Mouse (Mus musculus) neural tube, embryonic 10.5 days (tissue): Measurements from ENCODE around the gene Olfr1157.

ENCODE experiments used
- DNase-seq: peaks from one replicate; pipeline ENCODE4 v3.0.0-alpha.2; 2017; ENCODE audit warnings: low spot score; ENCODE audit errors: extremely low spot score

Gene Olfr1157

GRCm38 (mm10) chr2:87968199-87968598 is at the start of gene Olfr1157:
Olfr1157 (minus strand) TSS chr2:87968299.
- DNase-seq = no peak

DNA sequence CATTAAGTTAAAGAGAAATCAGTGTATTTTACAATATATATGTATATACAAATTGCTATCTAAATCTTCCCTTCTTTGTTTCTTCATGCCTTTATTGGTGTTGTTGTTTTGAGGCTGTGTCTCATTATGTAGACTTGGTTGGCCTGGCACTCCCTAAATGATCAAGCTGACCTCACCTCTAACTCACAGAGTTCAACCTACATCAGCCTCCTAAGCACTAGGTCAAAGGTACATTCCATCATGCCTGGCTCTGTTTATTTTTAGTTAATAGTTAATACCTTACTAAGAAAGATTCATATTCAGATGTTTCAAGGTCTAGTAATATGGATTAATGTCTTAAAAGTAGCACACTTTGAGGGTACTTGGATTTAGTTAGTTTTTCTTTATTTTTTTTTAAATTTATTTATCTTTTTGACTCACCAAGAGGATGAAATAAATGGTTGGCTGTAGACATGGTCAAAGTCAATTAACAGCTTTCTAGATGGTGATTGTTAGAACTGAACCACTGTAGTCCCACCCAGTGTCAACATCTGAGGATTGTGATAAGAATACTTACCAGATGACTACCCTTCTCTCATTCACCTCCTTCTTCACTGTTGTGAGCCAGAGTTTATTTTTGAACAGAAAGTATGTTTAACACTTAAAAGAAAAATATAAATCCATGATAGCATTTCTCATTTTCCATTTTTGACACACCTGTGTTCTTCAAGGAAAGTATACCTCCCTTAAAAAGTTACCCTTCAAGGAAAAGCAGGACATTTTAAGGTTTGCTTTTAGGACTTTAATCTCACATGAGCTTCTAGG is 39.6 kb upstream of the Olfr1157 start, which contains the start of gene Olfr1160:
Gene Olfr1160, minus strand, starts transcription at position 754 of the 804 bp plus-strand sequence.
- no peak for DNase-seq

- no peak for DNase-seq
These were observed 21.7 kb upstream of the Olfr1157 start, which contains the start of gene Olfr1158 for GRCm38 (mm10) chr2:87989813-87990212. Olfr1158 (plus strand) TSS chr2:87990113.

DNA sequence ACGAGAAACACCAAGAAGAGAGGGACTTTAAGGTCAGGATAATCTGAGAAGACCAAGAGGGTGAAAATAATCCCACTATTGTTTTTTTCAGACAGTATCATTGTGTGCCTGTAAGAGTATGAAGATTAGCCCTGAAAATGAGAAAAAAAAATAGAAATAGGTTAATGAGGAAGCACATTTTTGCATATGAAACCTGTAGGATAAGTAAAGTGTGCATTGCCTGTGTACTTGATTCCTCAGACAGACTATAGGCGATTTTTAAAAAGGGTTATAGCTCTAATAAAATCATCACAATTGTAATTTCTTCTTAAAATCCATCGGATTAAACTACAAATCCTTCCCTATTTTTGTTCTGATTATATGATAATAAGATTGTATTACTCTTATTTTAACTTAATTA is 6.5 kb upstream of the Olfr1157 start, which contains the start of gene Olfr74:
Gene Olfr74, minus strand, starts transcription at position 101 of the 400 bp plus-strand sequence.
- no peak for DNase-seq

- DNase-seq = no peak
These were observed 15.1 kb downstream of the Olfr1157 start, which contains the start of gene Olfr1156 for GRCm38 (mm10) chr2:87953000-87953399. Olfr1156 (minus strand) TSS chr2:87953100.

DNA sequence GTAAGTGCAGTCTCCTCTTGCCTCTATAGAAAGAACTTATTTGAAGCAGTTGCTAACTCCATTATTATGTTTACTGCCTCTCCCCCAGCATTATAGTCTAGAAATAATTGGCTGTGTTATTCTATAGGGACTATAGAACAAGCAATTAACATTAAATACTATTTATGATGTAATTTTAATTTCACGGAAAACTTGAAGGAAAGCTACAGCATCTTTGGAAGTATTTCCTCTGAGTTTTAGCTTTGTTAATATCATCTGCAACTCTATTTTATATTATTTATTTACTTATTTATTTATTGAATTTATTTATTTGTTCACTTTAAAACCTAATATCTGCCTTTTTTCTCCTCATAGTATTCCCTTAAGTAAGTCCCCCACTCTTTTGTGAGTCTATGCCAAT is 23.1 kb downstream of the Olfr1157 start, which contains the start of gene Olfr1155:
Gene Olfr1155, minus strand, starts transcription at position 101 of the 400 bp plus-strand sequence.
- DNase-seq = no peak
